Mouse (Mus musculus) forelimb bud, embryonic 11.5 days (tissue): ENCODE data around the gene Samsn1.

ENCODE experiments used
- DNase-seq: peaks from one replicate; pipeline ENCODE4 v3.0.0-alpha.2; 2012; ENCODE audit warnings: low read depth, low spot score

Samsn1 gene

GRCm38 (mm10) chr16:75961036-75961435 lies 61.0 kb downstream of the Samsn1 start:
- DNase-seq, result no peak

GRCm38 (mm10) chr16:75933357-75933756 lies 88.7 kb downstream of the Samsn1 start:
- no peak for DNase-seq

- DNase-seq, result no peak
These were observed 91.9 kb downstream of the Samsn1 start for GRCm38 (mm10) chr16:75930222-75930553.

GRCm38 (mm10) chr16:75929536-75930221 lies 92.4 kb downstream of the Samsn1 start:
- peak; percentile 8 for DNase-seq

GRCm38 (mm10) chr16:75926511-75926910 lies 95.6 kb downstream of the Samsn1 start:
- DNase-seq, result no peak

GRCm38 (mm10) chr16:75920870-75921269 lies 101.2 kb downstream of the Samsn1 start:
- DNase-seq, result no peak

DNA sequence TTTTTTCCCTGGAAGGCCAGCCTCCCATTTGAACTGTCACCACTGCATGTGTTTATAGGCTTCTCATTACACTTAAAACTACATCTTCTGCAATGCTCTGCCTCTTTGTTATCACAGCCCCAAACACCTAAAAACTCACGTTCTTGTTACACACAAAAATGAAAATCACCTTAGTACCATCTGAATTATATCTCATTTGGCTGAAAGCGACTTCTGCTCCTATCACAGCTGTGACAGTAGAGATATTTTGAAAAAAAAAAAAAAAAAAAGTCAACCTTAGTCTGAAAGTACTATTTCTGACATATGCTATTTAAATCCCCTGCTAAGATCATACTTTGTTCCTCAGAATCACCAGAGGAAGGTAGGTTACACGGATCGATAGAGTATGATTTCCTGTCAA lies 102.8 kb downstream of the Samsn1 start:
- no peak for DNase-seq

GRCm38 (mm10) chr16:75917712-75918111 lies 104.4 kb downstream of the Samsn1 start:
- DNase-seq, result no peak

DNA sequence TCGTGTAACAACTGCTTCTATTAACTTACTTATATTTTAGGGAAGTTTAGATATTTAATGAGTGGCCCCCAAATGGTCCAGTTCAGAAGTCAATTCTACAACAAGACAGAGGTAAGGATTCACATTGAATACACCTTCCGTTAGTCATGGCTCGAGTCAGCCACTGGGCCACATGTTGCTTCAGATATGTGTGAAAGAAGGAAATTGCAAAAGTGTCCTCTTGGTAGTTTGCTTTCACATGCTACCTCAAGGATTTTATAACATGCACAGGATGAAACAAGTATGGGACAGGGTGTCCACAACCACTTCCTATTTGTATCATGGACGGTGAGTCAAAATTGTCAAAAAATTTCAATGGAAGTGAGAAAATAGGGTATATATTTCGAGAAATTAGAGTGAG lies 110.0 kb downstream of the Samsn1 start:
- no peak for DNase-seq

- no peak for DNase-seq
These were observed 113.2 kb downstream of the Samsn1 start for GRCm38 (mm10) chr16:75908635-75909494.

DNA sequence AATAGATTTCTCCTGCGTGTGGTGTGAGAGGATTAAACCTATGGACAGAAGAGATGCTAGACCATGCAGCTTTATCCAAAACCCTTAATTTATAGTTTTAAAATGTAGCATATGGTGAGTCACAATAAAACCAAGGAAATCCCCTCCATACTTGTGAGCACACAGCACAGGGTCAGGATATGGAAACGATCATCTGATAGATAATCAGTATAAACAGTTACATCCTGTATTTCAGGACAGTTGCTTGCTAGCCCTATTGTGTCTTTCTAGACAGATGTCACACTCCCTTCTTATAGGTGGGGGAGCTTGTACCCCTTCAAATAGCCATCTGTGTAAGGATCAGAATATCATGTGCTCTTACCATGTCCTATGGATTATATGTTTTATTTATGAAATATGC lies 115.3 kb downstream of the Samsn1 start:
- no peak for DNase-seq

GRCm38 (mm10) chr16:75906260-75906659 lies 115.8 kb downstream of the Samsn1 start:
- no peak for DNase-seq

DNA sequence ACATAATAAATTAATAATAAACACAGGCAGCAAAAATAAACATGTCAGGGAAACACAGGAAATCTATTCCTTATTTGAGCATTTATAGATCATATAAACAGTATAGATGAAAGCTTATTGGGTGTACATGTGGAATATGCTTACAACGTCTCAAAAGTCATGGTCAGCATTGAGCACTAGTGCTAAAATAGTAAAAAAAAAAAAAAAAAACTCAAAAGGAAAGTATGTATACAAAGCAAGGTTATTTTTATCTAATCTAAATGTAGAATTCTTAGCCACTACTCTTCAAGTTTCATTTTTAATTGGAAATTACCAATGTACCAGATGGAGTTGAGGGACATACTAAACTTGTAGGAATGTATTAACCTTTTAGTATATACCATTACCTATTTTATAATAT lies 116.8 kb downstream of the Samsn1 start:
- no peak for DNase-seq

DNA sequence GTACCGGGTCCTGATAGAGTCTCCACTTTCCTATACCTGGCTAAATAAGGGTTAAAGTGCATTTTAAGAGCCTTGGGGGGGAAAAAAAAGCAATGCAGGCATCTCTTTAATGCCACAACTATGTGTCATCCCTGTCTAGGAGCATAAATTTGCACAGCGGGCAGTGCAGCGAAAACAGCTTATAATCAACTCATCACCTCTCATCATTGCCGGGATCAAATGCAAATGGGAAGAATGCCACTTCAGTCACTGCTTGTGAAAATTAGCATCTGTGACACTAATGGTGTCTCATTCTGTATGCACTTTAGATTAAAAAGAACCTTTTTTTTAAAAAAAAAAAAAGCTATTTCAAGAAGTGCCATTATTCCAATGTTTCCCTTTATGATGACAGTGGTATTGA lies 118.0 kb downstream of the Samsn1 start:
- no peak for DNase-seq

DNA sequence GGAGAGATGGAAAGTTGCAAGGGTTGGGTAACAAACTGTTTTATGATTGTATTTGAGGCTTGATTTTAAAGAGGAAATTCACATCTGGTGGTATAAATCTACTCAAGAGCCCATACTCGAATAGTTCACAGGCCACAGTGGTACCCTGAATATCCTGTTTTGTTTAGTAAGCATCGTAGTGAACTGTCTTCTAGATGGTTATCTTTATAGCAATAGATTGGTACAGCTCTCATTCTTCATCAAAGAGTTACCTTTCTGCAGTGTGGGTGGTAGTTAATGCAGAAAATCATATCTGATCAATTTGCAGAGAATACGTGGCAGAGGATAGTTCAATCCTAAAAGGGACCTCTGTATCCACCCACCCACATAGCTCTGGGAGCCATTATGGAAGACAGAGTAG lies 119.1 kb downstream of the Samsn1 start:
- no peak for DNase-seq

- DNase-seq, result no peak
These were observed 122.0 kb downstream of the Samsn1 start for GRCm38 (mm10) chr16:75899885-75900620.

DNA sequence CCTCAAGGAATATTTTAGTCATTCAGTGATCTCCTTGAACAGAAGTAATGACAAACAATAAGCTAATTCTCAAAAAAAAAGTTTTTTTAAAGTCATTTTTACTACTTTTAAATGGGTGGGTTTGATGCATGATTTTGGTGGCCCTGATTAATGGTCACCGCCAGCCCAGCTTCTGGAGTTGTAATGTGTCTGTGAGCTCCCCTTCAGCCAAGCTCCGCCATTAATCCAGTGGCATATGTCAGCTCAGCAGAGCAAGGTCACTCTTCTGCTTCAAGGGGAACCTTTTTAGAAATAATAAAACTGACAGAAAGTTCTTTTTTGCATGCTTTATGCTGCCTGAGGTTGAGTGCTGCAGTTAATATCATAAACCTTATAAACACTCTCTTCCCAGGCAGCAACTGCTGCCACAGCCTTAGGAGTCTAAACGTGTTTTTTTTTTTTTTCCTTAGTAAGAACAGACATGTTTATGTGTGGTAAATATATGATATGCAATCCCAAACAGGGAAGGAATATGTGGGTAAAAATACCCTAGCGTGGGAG lies 124.2 kb downstream of the Samsn1 start:
- no peak for DNase-seq

DNA sequence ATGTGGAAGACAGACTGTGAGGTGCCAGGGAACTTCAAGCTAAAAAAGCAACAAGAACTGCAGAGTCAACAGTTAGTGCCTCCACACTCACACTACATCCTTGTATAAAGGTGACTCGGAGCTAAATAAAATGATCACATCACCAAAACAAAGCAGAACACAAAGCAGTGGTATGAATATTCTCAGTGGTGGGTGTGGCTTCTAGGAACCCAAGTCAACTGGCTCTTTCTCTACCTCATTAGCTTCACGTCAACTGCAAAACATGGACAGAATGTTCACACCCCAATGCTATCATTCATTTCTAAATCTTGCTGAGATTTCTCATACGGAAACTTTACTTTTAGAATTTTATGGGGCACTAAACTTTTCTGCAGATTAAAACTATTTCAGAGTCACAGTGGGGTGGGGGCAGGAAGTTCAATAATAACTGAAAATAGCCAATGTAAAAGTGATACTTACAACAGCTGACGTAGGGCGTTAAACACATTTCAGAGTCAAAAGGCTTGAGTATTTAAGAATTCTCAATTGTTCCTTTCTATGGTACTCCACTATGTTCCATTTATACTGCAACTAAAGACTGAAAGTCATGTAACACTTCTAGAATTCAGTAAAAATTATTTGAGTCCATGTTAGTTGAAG lies 127.7 kb downstream of the Samsn1 start:
- no peak for DNase-seq

DNA sequence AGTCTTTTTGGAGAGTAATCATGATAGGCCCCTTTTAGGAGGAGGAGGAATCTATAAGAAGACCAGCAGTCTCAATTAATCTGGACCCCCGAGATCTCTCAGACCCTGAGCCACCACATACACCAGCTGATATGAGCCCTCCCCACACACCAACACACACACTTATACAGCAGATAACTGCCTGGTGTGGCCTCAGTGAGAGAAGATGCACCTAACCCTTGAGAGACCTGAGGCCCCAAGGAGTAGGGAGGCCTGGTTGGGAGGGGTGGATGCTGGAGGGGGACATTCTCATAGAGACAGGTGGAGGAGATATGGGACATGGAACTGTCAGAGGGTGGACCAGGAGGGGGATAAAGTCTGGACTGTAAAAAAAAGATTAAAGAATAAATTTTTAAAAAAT lies 128.6 kb downstream of the Samsn1 start:
- DNase-seq, result no peak

DNA sequence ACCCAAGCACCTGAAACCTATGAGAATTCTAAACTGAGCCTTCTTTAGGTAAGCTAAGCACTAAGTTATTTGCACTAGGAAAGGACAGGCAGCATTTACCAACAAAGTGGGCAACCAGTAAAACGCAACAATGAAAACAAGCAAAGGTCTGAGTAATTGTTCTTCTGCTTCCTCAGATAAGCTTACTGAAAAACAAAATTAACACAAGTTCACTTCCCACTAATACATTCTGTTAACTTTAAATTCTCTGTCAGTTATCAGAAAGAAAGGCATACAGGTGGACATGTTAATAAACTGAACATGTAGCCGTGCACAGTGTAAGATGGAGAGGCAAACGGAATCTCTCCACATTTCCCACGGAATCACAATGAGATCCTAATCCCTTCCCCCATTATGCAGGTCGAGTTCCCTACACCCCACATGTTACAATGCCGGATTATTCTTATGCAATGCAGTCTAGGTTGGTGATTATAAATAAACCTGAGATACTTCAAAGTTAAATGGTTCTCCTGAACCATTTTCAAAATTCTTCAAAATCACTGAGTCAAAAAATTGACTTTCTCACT lies 132.9 kb downstream of the Samsn1 start:
- DNase-seq, result no peak

DNA sequence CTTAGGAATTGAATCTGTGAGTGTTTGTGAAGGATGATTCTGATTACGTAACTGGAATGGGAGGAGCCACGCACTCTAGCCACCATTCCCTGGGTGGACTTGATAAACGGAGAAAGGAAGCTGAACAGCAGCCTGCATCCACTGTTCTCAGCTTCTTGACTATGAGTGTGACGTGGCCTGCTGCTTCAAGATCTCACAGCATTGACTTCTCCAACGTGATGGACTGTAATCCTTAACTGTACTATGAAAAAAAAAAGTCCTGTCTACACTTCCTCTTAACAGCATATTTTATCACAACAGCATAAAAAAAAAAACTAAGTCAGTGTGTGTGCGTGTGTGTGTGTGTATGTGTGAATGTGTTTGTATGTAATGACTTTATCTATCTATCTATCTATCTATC lies 134.9 kb downstream of the Samsn1 start:
- no peak for DNase-seq
